Mouse (Mus musculus): ENCODE data around the gene Tef.

GRCm38 (mm10) chr15:81818404-81818803 lies 16.2 kb downstream of the Tef start:
- no peak for TF ChIP-seq CTCF (IDR thresholded peaks at IDR 0.05 in 2 of 3, conservative IDR thresholded peaks at IDR 0.05 in 1 of 3; ENCODE audit: control insufficient read depth in 1 of 3, insufficient read depth in 1 of 3, low read depth in 2 of 3, low read length in 3 of 3, poor library complexity in 1 of 3, severe bottlenecking in 1 of 3)
- TF ChIP-seq MEF2A (IDR thresholded peaks at IDR 0.05; ENCODE audit: extremely low read depth, insufficient replicate concordance, low read depth, low read length, poor library complexity, severe bottlenecking): no peak
- TF ChIP-seq E2F4 (IDR thresholded peaks at IDR 0.05; ENCODE audit: borderline replicate concordance, low read depth, low read length): no peak
- TF ChIP-seq EP300 (IDR thresholded peaks at IDR 0.05; ENCODE audit: low read depth in 1 of 2, low read length in 2 of 2): no peak
- no peak for TF ChIP-seq MAFK (IDR thresholded peaks at IDR 0.05; ENCODE audit: borderline replicate concordance, low read depth, low read length)
- no peak for TF ChIP-seq POLR2A (IDR thresholded peaks at IDR 0.05; ENCODE audit: control insufficient read depth in 1 of 2, insufficient read depth in 1 of 2, low read depth in 1 of 2, low read length in 2 of 2, poor library complexity in 1 of 2)
- no peak for TF ChIP-seq GABPA (IDR thresholded peaks at IDR 0.05; ENCODE audit: low read depth, low read length)
- TF ChIP-seq RAD21 (IDR thresholded peaks at IDR 0.05; ENCODE audit: low read depth, low read length): no peak

Measured in MEL (cell line).